Mouse (Mus musculus): ENCODE data around the gene Asb10. TPM values are rescaled to one million over a fixed set of nuclear protein-coding genes. Genes with fewer than 3 reads are reported as not detected.
"Not testable (repeated sequence)": the region's sequence is repeated elsewhere in the genome, so short reads cannot be mapped to it uniquely, and the experiment has no call there.

The Asb10 gene
- polyA plus RNA-seq, 1 experiment from 2014 or later, result 0.17 TPM

- not testable (repeated sequence) for H3K27ac ChIP-seq; H3K4me2 ChIP-seq (replicated peaks); H3K36me3 ChIP-seq; H3K4me3 ChIP-seq (replicated peaks); H3K9me3 ChIP-seq; H3K27me3 ChIP-seq; ATAC-seq; H3K9ac ChIP-seq (replicated peaks)
- 93% methylated on average over 7 of the region's 7 CpGs for WGBS
- H3K4me1 ChIP-seq (replicated peaks), result peaks cover 14% of the 10 kb centered on the region
Measured at GRCm38 (mm10) chr5:24555335-24555734, 14.6 kb upstream of the Asb10 start.

GRCm38 (mm10) chr5:24553621-24554244 lies 13.0 kb upstream of the Asb10 start:
- no peaks in the 10 kb centered on the region for H3K9me3 ChIP-seq
- WGBS, result 90% methylated on average over 5 of the region's 5 CpGs
- ATAC-seq, result no peak
- H3K4me2 ChIP-seq (replicated peaks), result no peak overlapping the region
- H3K9ac ChIP-seq (replicated peaks), result no peak overlapping the region
- no peak overlapping the region for H3K27ac ChIP-seq
- no peaks in the 10 kb centered on the region; the same call in 1 of the 2 replicates for H3K27me3 ChIP-seq
- H3K4me3 ChIP-seq (replicated peaks), result no peak overlapping the region
- H3K4me1 ChIP-seq (replicated peaks), result peaks cover 15% of the 10 kb centered on the region
- H3K36me3 ChIP-seq, result no peaks in the 10 kb centered on the region

GRCm38 (mm10) chr5:24551317-24551688 lies 10.5 kb upstream of the Asb10 start:
- Histone ChIP-seq H3K9me3 (no peaks in the 10 kb centered on the region), H3K36me3 (no peaks in the 10 kb centered on the region), H3K4me1 (replicated peaks) (peaks cover 15% of the 10 kb centered on the region), H3K27ac (no peak overlapping the region), H3K27me3 (no peaks in the 10 kb centered on the region; the same call in 1 of the 2 replicates), H3K4me2 (replicated peaks) (peak overlapping the region; percentile 32), H3K9ac (replicated peaks) (0 out of 2 replicates have a peak overlapping the region, but pooled peaks have one; percentile 39), H3K4me3 (replicated peaks) (no peak overlapping the region; the same call in 1 of the 2 replicates)
- WGBS, result 40% methylated on average over 2 of the region's 2 CpGs
- peak; percentile 32 for ATAC-seq

GRCm38 (mm10) chr5:24550598-24551316 lies 10.0 kb upstream of the Asb10 start:
- Histone ChIP-seq H3K27ac (no peak overlapping the region), H3K4me1 (replicated peaks) (peaks cover 15% of the 10 kb centered on the region), H3K4me3 (replicated peaks) (no peak overlapping the region; the same call in 1 of the 2 replicates), H3K9me3 (no peaks in the 10 kb centered on the region), H3K9ac (replicated peaks) (0 out of 2 replicates have a peak overlapping the region, but pooled peaks have one; percentile 39), H3K36me3 (no peaks in the 10 kb centered on the region), H3K27me3 (no peaks in the 10 kb centered on the region; the same call in 1 of the 2 replicates), H3K4me2 (replicated peaks) (peak overlapping the region; percentile 32)
- 41% methylated on average over 26 of the region's 26 CpGs for WGBS
- ATAC-seq, result peak; percentile 80

- Histone ChIP-seq H3K27me3 (0 out of 2 replicates have a peak, but pooled peaks cover 5% of the 10 kb centered on the region), H3K4me3 (replicated peaks) (no peak overlapping the region), H3K9me3 (no peaks in the 10 kb centered on the region), H3K27ac (no peak overlapping the region), H3K36me3 (no peaks in the 10 kb centered on the region), H3K4me2 (replicated peaks) (no peak overlapping the region), H3K4me1 (replicated peaks) (no peaks in the 10 kb centered on the region), H3K9ac (replicated peaks) (no peak overlapping the region)
- no peak for ATAC-seq
- WGBS, result 82% methylated on average over 7 of the region's 7 CpGs
Measured at GRCm38 (mm10) chr5:24542643-24543042, 1.9 kb upstream of the Asb10 start.

- Histone ChIP-seq H3K9me3 (no peaks in the 10 kb centered on the region), H3K4me2 (replicated peaks) (no peak overlapping the region), H3K36me3 (no peaks in the 10 kb centered on the region), H3K27ac (no peak overlapping the region), H3K4me1 (replicated peaks) (no peaks in the 10 kb centered on the region), H3K4me3 (replicated peaks) (no peak overlapping the region), H3K9ac (replicated peaks) (no peak overlapping the region), H3K27me3 (0 out of 2 replicates have a peak, but pooled peaks cover 5% of the 10 kb centered on the region)
- WGBS, result 48% methylated on average over 6 of the region's 6 CpGs
- ATAC-seq, result no peak
Measured at GRCm38 (mm10) chr5:24541144-24541569, 379 bp upstream of the Asb10 start.

- 83% methylated on average over 22 of the region's 22 CpGs for WGBS
- ATAC-seq, result no peak
Measured at GRCm38 (mm10) chr5:24539571-24540296, 1.0 kb downstream of the Asb10 start.

GRCm38 (mm10) chr5:24537618-24538017 lies 3.2 kb downstream of the Asb10 start:
- Histone ChIP-seq H3K4me2 (replicated peaks) (no peak overlapping the region), H3K27ac (no peak overlapping the region), H3K4me1 (replicated peaks) (no peaks in the 10 kb centered on the region), H3K4me3 (replicated peaks) (no peak overlapping the region), H3K27me3 (peaks cover 12% of the 10 kb centered on the region; the same call in 1 of the 2 replicates), H3K36me3 (no peaks in the 10 kb centered on the region), H3K9me3 (no peaks in the 10 kb centered on the region), H3K9ac (replicated peaks) (no peak overlapping the region)
- ATAC-seq, result 0 out of 2 replicates have a peak, but pooled peaks have one; percentile 41
- WGBS, result 68% methylated on average over 16 of the region's 16 CpGs

More at GRCm38 (mm10) chr5:24539571-24540296, 1.0 kb downstream of the Asb10 start:
- Histone ChIP-seq H3K4me3 (replicated peaks) (no peak overlapping the region), H3K9ac (replicated peaks) (no peak overlapping the region), H3K9me3 (no peaks in the 10 kb centered on the region), H3K4me2 (replicated peaks) (no peak overlapping the region), H3K27me3 (0 out of 2 replicates have a peak, but pooled peaks cover 5% of the 10 kb centered on the region), H3K36me3 (no peaks in the 10 kb centered on the region), H3K4me1 (replicated peaks) (no peaks in the 10 kb centered on the region), H3K27ac (no peak overlapping the region)

GRCm38 (mm10) chr5:24536511-24536910 lies 4.3 kb downstream of the Asb10 start:
- no peaks in the 10 kb centered on the region for H3K4me1 ChIP-seq (replicated peaks)
- H3K9ac ChIP-seq (replicated peaks), result no peak overlapping the region
- no peak overlapping the region for H3K4me3 ChIP-seq (replicated peaks)
- H3K27me3 ChIP-seq, result peaks cover 19% of the 10 kb centered on the region; the same call in 1 of the 2 replicates
- no peak for ATAC-seq
- 74% methylated on average over 5 of the region's 5 CpGs for WGBS
- H3K9me3 ChIP-seq, result no peaks in the 10 kb centered on the region
- no peaks in the 10 kb centered on the region for H3K36me3 ChIP-seq
- no peak overlapping the region for H3K27ac ChIP-seq
- H3K4me2 ChIP-seq (replicated peaks), result no peak overlapping the region

GRCm38 (mm10) chr5:24535731-24536130 lies 5.0 kb downstream of the Asb10 start:
- H3K4me1 ChIP-seq (replicated peaks), result no peaks in the 10 kb centered on the region
- H3K9ac ChIP-seq (replicated peaks), result no peak overlapping the region
- 84% methylated on average over 3 of the region's 3 CpGs for WGBS
- H3K4me3 ChIP-seq (replicated peaks), result no peak overlapping the region
- no peaks in the 10 kb centered on the region for H3K36me3 ChIP-seq
- no peaks in the 10 kb centered on the region for H3K9me3 ChIP-seq
- H3K4me2 ChIP-seq (replicated peaks), result no peak overlapping the region
- H3K27me3 ChIP-seq, result peaks cover 25% of the 10 kb centered on the region; the same call in 1 of the 2 replicates
- no peak overlapping the region for H3K27ac ChIP-seq
- ATAC-seq, result no peak

- Histone ChIP-seq H3K4me1 (replicated peaks) (no peaks in the 10 kb centered on the region), H3K4me2 (replicated peaks) (no peak overlapping the region), H3K4me3 (replicated peaks) (no peak overlapping the region), H3K9ac (replicated peaks) (no peak overlapping the region), H3K27ac (no peak overlapping the region), H3K36me3 (no peaks in the 10 kb centered on the region), H3K27me3 (peaks cover 36% of the 10 kb centered on the region), H3K9me3 (no peaks in the 10 kb centered on the region)
- ATAC-seq, result no peak
- WGBS, result 60% methylated on average over 5 of the region's 5 CpGs
Measured at GRCm38 (mm10) chr5:24534292-24534691, 6.5 kb downstream of the Asb10 start.

GRCm38 (mm10) chr5:24533391-24533790 lies 7.4 kb downstream of the Asb10 start:
- Histone ChIP-seq H3K4me2 (replicated peaks) (no peak overlapping the region), H3K4me3 (replicated peaks) (no peak overlapping the region), H3K9ac (replicated peaks) (no peak overlapping the region), H3K27ac (no peak overlapping the region), H3K36me3 (no peaks in the 10 kb centered on the region), H3K27me3 (peaks cover 42% of the 10 kb centered on the region), H3K4me1 (replicated peaks) (no peaks in the 10 kb centered on the region), H3K9me3 (no peaks in the 10 kb centered on the region)
- WGBS, result 48% methylated on average over 11 of the region's 11 CpGs
- ATAC-seq, result no peak

Data from midbrain, embryonic 13.5 days (tissue).